Mouse (Mus musculus): Measurements from ENCODE around the gene Zfp365. TPM values are rescaled to one million over a fixed set of nuclear protein-coding genes. Genes with fewer than 3 reads are reported as not detected.

The Zfp365 gene
- polyA plus RNA-seq, 1 experiment from 2014 or later = 0.77 TPM

DNA sequence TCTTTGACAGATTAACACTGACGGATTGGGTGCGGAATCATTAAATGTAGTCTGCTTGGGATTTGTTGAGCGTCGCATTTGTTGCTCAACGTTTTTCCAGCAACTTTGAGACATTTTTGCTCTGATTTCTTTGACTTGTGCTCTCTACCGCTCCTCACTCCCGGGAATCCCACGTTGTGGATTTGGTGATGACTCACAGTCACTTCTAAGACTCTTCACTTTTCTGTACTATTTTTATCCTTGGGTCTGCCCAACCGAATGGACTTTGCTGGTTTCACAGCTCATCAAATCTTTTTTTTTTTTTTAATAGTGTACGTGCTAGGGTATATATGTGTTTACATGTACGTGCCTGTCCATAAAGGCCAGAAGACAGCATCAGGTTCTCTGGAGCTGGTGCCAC is 20.3 kb upstream of the Zfp365 start:
- Histone ChIP-seq H3K36me3 (ENCODE audit: control insufficient read depth, insufficient read depth, low read length) (no peaks in the 10 kb centered on the region), H3K9me3 (replicated peaks; ENCODE audit: control insufficient read depth, low read length) (no peaks in the 10 kb centered on the region), H3K9ac (ENCODE audit: low read depth, low read length) (no peak overlapping the region), H3K4me3 (ENCODE audit: low read depth, low read length) (no peak overlapping the region), H3K4me1 (ENCODE audit: control insufficient read depth, insufficient read depth, low read length) (no peaks in the 10 kb centered on the region), H3K27me3 (ENCODE audit: control insufficient read depth, insufficient read depth, low read length) (no peaks in the 10 kb centered on the region), H3K27ac (ENCODE audit: low read depth, low read length) (no peak overlapping the region), H3K4me2 (no peak overlapping the region)
- WGBS (ENCODE audit: insufficient replicate concordance) = 77% methylated on average over 11 of the region's 11 CpGs
- ATAC-seq (replicated peaks; ENCODE audit: insufficient number of reproducible peaks, low FRiP score, low TSS enrichment) = no peak

DNA sequence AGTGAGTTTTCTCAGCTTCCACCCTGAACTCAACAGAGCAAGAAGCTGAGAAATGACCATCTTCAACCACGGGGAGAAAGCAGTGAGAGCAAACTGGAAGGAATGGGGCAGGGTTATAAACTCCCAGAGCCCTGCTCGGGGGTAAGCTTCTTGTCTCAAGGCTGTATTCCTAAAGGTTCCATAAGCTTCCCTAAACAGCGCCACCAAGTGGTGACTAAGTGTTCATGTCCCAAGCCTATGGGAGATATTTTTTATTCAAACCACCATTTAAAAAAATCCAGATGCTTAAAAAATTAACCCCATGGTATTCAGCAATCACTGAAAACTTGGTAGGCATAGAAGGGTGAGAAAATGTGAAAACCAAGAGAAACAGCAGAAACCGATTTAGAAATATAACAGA is 18.9 kb upstream of the Zfp365 start:
- Histone ChIP-seq H3K4me2 (no peak overlapping the region), H3K9ac (ENCODE audit: low read depth, low read length) (no peak overlapping the region), H3K4me1 (ENCODE audit: control insufficient read depth, insufficient read depth, low read length) (no peaks in the 10 kb centered on the region), H3K4me3 (ENCODE audit: low read depth, low read length) (no peak overlapping the region), H3K36me3 (ENCODE audit: control insufficient read depth, insufficient read depth, low read length) (no peaks in the 10 kb centered on the region), H3K27ac (ENCODE audit: low read depth, low read length) (no peak overlapping the region), H3K9me3 (replicated peaks; ENCODE audit: control insufficient read depth, low read length) (no peaks in the 10 kb centered on the region), H3K27me3 (ENCODE audit: control insufficient read depth, insufficient read depth, low read length) (no peaks in the 10 kb centered on the region)
- 74% methylated on average over 4 of the region's 4 CpGs for WGBS (ENCODE audit: insufficient replicate concordance)
- no peak for ATAC-seq (replicated peaks; ENCODE audit: insufficient number of reproducible peaks, low FRiP score, low TSS enrichment)

DNA sequence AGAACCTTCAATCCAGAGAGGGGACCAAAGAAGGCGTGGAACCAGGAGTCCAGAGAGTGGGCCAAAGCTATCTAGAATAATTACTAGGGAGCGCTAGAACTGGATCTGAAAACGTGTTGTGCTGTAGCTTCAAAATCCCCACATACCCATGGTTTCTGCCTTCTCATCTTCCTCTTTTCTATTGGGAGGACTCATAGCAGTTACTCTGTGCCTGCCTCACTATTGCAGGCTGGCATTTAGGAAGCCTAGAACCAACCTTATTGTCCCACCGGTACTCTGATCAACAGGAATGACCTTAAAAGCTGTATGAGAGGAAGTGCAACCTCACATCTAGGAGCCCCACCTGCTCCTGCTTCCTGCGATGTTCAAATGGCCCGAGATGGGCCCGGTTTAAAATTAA is 16.1 kb upstream of the Zfp365 start:
- ATAC-seq (replicated peaks; ENCODE audit: insufficient number of reproducible peaks, low FRiP score, low TSS enrichment) = no peak
- 76% methylated on average over 7 of the region's 7 CpGs for WGBS (ENCODE audit: insufficient replicate concordance)

DNA sequence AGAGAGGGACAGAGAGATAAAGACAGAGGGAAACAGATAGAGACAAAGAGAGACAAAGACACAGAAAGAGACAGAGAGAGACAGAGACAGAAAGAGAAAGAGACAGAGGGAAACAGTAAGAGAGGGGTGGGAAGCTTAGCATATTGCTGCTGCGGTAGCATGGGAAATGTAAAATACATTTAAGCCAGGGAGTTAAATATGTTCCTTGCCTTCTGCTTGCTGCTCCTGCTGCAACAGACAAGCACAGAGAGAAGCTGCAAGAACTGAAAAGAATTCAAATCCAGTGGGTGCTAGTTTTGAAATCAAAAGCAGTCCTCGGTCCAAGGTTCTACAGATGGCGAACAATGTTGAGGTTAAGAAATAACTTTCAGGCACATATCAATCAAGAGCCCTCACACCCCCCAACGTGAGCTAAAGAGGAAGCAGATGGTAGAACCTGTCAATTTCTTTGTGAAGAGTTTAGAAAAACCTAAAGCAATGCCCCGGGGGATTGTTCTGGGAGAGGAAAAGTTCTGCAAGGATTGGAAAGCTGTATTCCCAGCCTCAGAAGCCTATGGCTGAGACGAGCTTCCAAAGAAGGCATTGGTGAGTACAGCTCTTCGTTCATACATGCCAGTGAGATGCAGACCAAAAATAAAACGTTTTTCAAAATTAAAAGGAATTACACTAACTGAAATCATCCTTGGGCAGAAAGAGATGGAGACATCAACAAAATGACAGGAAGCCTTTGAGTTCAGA is 15.4 kb upstream of the Zfp365 start:
- H3K27ac ChIP-seq (ENCODE audit: low read depth, low read length) = no peak overlapping the region

More for the DNA sequence above, 16.1 kb upstream of the Zfp365 start:
- no peak overlapping the region for H3K4me3 ChIP-seq (ENCODE audit: low read depth, low read length)
- H3K36me3 ChIP-seq (ENCODE audit: control insufficient read depth, insufficient read depth, low read length) = no peaks in the 10 kb centered on the region
- H3K4me2 ChIP-seq = no peak overlapping the region
- H3K9me3 ChIP-seq (replicated peaks; ENCODE audit: control insufficient read depth, low read length) = no peaks in the 10 kb centered on the region
- H3K4me1 ChIP-seq (ENCODE audit: control insufficient read depth, insufficient read depth, low read length) = no peaks in the 10 kb centered on the region
- H3K27me3 ChIP-seq (ENCODE audit: control insufficient read depth, insufficient read depth, low read length) = no peaks in the 10 kb centered on the region
- H3K27ac ChIP-seq (ENCODE audit: low read depth, low read length) = no peak overlapping the region
- no peak overlapping the region for H3K9ac ChIP-seq (ENCODE audit: low read depth, low read length)

DNA sequence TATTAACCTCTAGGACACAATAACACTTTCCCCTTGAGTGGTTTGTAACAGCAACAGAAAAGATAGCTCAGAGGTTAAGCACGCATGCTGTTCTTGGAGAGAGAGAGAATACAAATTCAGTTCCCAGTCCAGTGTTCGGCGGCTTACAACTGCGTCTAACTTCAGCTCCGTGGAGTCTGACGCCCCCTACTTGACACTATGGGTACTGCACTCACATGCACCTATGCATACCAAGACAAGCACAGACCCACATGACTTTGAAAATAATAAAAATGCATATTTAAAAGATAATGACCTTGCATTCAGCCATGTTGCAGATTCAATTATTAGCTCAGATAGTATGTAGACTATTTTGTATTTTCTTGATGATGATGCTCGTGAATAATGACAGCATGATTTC is 11.6 kb upstream of the Zfp365 start:
- H3K9ac ChIP-seq (ENCODE audit: low read depth, low read length) = no peak overlapping the region
- no peak overlapping the region for H3K4me3 ChIP-seq (ENCODE audit: low read depth, low read length)
- H3K4me2 ChIP-seq = no peak overlapping the region
- no peaks in the 10 kb centered on the region for H3K36me3 ChIP-seq (ENCODE audit: control insufficient read depth, insufficient read depth, low read length)
- no peaks in the 10 kb centered on the region for H3K9me3 ChIP-seq (replicated peaks; ENCODE audit: control insufficient read depth, low read length)
- no peak overlapping the region for H3K27ac ChIP-seq (ENCODE audit: low read depth, low read length)
- H3K4me1 ChIP-seq (ENCODE audit: control insufficient read depth, insufficient read depth, low read length) = no peaks in the 10 kb centered on the region
- ATAC-seq (replicated peaks; ENCODE audit: insufficient number of reproducible peaks, low FRiP score, low TSS enrichment) = no peak
- no peaks in the 10 kb centered on the region for H3K27me3 ChIP-seq (ENCODE audit: control insufficient read depth, insufficient read depth, low read length)
- 52% methylated on average over 7 of the region's 7 CpGs for WGBS (ENCODE audit: insufficient replicate concordance)

More for the DNA sequence above, 15.4 kb upstream of the Zfp365 start:
- Histone ChIP-seq H3K36me3 (ENCODE audit: control insufficient read depth, insufficient read depth, low read length) (no peaks in the 10 kb centered on the region), H3K27me3 (ENCODE audit: control insufficient read depth, insufficient read depth, low read length) (no peaks in the 10 kb centered on the region), H3K4me1 (ENCODE audit: control insufficient read depth, insufficient read depth, low read length) (no peaks in the 10 kb centered on the region), H3K9ac (ENCODE audit: low read depth, low read length) (no peak overlapping the region), H3K4me3 (ENCODE audit: low read depth, low read length) (no peak overlapping the region), H3K4me2 (no peak overlapping the region), H3K9me3 (replicated peaks; ENCODE audit: control insufficient read depth, low read length) (no peaks in the 10 kb centered on the region)
- WGBS (ENCODE audit: insufficient replicate concordance) = 69% methylated on average over 8 of the region's 8 CpGs
- ATAC-seq (replicated peaks; ENCODE audit: insufficient number of reproducible peaks, low FRiP score, low TSS enrichment) = no peak

DNA sequence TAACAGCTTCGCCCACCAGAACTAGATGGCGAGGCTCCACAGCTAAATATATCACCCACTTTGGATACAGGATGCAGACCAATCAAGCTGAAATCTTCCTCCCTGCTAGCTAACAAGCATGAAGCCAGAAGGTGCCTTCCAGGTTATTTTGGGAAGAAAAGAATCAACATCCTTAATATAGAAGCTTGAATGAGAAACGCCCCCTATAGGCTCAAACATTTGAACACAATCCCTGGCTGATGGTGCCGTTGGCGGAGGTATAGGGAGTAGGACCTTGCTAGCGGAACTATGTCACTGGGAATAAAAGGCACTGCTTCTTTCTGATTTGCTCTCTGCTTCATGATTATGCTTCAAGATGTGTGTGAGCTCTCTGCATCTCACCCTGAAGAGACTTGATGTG is 9.3 kb upstream of the Zfp365 start:
- H3K36me3 ChIP-seq (ENCODE audit: control insufficient read depth, insufficient read depth, low read length) = no peaks in the 10 kb centered on the region
- H3K4me3 ChIP-seq (ENCODE audit: low read depth, low read length) = no peak overlapping the region
- no peak overlapping the region for H3K27ac ChIP-seq (ENCODE audit: low read depth, low read length)
- no peak for ATAC-seq (replicated peaks; ENCODE audit: insufficient number of reproducible peaks, low FRiP score, low TSS enrichment)
- WGBS (ENCODE audit: insufficient replicate concordance) = 74% methylated on average over 6 of the region's 6 CpGs
- no peaks in the 10 kb centered on the region for H3K9me3 ChIP-seq (replicated peaks; ENCODE audit: control insufficient read depth, low read length)
- no peak overlapping the region for H3K9ac ChIP-seq (ENCODE audit: low read depth, low read length)
- H3K4me2 ChIP-seq = no peak overlapping the region
- no peaks in the 10 kb centered on the region for H3K4me1 ChIP-seq (ENCODE audit: control insufficient read depth, insufficient read depth, low read length)
- H3K27me3 ChIP-seq (ENCODE audit: control insufficient read depth, insufficient read depth, low read length) = no peaks in the 10 kb centered on the region

DNA sequence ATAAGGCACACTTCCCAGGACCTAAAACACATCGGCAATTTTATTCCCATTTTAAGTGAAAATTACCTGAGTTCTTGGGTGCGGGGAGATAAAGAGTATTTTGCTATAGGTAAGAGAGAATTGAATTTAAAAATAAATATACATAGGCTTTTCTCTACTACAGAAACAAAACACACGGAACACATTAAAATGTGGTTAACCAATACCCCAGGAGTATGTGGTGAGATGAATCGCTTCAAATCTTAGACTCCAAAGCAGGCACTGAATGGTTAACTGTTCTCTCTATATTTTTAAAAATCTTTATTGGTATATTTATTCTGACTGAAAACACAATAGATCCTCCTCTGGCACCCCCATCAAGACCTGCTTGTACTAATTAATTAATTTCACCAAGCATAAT is 7.2 kb upstream of the Zfp365 start:
- H3K4me3 ChIP-seq (ENCODE audit: low read depth, low read length) = no peak overlapping the region
- H3K9me3 ChIP-seq (replicated peaks; ENCODE audit: control insufficient read depth, low read length) = no peaks in the 10 kb centered on the region
- H3K9ac ChIP-seq (ENCODE audit: low read depth, low read length) = no peak overlapping the region
- H3K27ac ChIP-seq (ENCODE audit: low read depth, low read length) = no peak overlapping the region
- H3K36me3 ChIP-seq (ENCODE audit: control insufficient read depth, insufficient read depth, low read length) = no peaks in the 10 kb centered on the region
- no peaks in the 10 kb centered on the region for H3K27me3 ChIP-seq (ENCODE audit: control insufficient read depth, insufficient read depth, low read length)
- no peak overlapping the region for H3K4me2 ChIP-seq
- no peaks in the 10 kb centered on the region for H3K4me1 ChIP-seq (ENCODE audit: control insufficient read depth, insufficient read depth, low read length)
- ATAC-seq (replicated peaks; ENCODE audit: insufficient number of reproducible peaks, low FRiP score, low TSS enrichment) = no peak
- 87% methylated on average over 4 of the region's 4 CpGs for WGBS (ENCODE audit: insufficient replicate concordance)

DNA sequence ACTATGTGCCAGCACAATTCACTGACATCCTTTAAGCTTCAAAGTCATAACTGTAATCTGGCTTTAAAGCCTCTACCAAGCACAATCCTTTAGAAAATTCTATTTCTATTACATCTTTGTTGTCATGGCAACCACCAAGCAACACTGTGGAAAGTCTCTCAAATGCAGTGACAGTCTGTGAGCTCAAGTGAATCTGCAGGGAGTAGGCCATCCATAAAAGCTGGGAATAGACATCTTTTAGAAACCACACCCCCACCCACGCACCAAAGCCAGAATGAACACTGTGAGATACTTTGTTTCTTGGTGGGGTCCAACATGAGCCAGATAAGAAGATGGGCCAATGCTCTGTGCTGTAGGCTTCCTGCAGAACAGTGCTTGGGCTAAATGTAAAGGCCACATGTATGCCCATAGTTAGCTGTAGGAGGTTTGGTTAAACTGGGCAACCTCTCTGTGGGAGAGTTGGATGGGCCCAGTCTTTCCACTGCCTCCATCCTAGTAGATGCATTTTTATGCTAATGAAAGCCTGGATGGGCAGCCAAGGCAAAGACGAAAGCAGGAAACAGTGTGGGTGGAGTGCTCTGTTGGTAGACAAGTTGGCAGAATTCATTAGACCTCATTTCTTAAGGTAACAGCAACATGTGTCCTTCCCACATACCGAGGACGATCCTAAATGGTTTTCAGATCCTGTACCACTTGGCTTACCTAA is 5.9 kb upstream of the Zfp365 start:
- H3K4me1 ChIP-seq (ENCODE audit: control insufficient read depth, insufficient read depth, low read length) = no peaks in the 10 kb centered on the region
- H3K27ac ChIP-seq (ENCODE audit: low read depth, low read length) = no peak overlapping the region
- H3K27me3 ChIP-seq (ENCODE audit: control insufficient read depth, insufficient read depth, low read length) = no peaks in the 10 kb centered on the region
- 76% methylated on average over 4 of the region's 4 CpGs for WGBS (ENCODE audit: insufficient replicate concordance)
- no peak overlapping the region for H3K4me3 ChIP-seq (ENCODE audit: low read depth, low read length)
- H3K9me3 ChIP-seq (replicated peaks; ENCODE audit: control insufficient read depth, low read length) = no peaks in the 10 kb centered on the region
- no peak overlapping the region for H3K9ac ChIP-seq (ENCODE audit: low read depth, low read length)
- ATAC-seq (replicated peaks; ENCODE audit: insufficient number of reproducible peaks, low FRiP score, low TSS enrichment) = no peak
- H3K36me3 ChIP-seq (ENCODE audit: control insufficient read depth, insufficient read depth, low read length) = no peaks in the 10 kb centered on the region
- no peak overlapping the region for H3K4me2 ChIP-seq

DNA sequence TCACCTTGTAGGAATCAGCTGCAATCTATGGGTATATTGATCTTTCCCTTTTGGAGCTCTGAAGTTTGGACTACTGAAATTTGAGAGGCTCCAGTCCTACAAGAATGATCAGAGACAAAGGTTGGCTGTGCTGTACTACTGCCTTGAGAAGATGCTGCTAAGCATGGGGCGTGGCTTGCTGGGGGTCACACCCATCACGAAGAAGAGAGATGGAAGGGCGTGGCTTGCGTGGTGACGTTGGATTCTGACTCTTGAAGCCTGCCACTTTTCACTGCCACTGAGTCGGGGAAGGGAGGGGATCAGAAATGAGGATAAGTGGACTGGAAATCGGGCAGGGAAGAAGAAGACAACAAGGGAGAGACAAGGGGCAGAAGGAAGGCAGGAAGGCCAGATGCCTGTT is 4.9 kb upstream of the Zfp365 start:
- Histone ChIP-seq H3K27ac (ENCODE audit: low read depth, low read length) (no peak overlapping the region), H3K4me1 (ENCODE audit: control insufficient read depth, insufficient read depth, low read length) (no peaks in the 10 kb centered on the region), H3K9ac (ENCODE audit: low read depth, low read length) (no peak overlapping the region), H3K4me3 (ENCODE audit: low read depth, low read length) (no peak overlapping the region), H3K9me3 (replicated peaks; ENCODE audit: control insufficient read depth, low read length) (no peaks in the 10 kb centered on the region), H3K36me3 (ENCODE audit: control insufficient read depth, insufficient read depth, low read length) (no peaks in the 10 kb centered on the region), H3K27me3 (ENCODE audit: control insufficient read depth, insufficient read depth, low read length) (no peaks in the 10 kb centered on the region), H3K4me2 (no peak overlapping the region)
- WGBS (ENCODE audit: insufficient replicate concordance) = 51% methylated on average over 7 of the region's 7 CpGs
- ATAC-seq (replicated peaks; ENCODE audit: insufficient number of reproducible peaks, low FRiP score, low TSS enrichment) = no peak

Measured in heart, embryonic 11.5 days (tissue).